Mouse (Mus musculus) cerebellum, adult 9-11 months (tissue): ENCODE measurements around the gene Gpr34.

Experiments used
- DNase-seq: peaks from one replicate; pipeline ENCODE4 v3.0.0; 2022

Gpr34 gene

GRCm38 (mm10) chrX:13631599-13632283 is at the start of gene Gpr34:
Gene Gpr34 (plus strand): TSS chrX:13632089.
- DNase-seq, result no peak

GRCm38 (mm10) chrX:13599373-13599772 is 32.5 kb upstream of the Gpr34 start:
- no peak for DNase-seq

GRCm38 (mm10) chrX:13599966-13600365 is 31.9 kb upstream of the Gpr34 start:
- DNase-seq, result no peak

- DNase-seq, result no peak
These were observed 25.1 kb upstream of the Gpr34 start for GRCm38 (mm10) chrX:13606741-13607140.

- DNase-seq, result no peak
These were observed 24.1 kb upstream of the Gpr34 start for GRCm38 (mm10) chrX:13607752-13608151.

- no peak for DNase-seq
These were observed 20.8 kb upstream of the Gpr34 start for GRCm38 (mm10) chrX:13611114-13611513.

- no peak for DNase-seq
These were observed 19.8 kb upstream of the Gpr34 start for GRCm38 (mm10) chrX:13612115-13612514.

GRCm38 (mm10) chrX:13616726-13617125 is 15.2 kb upstream of the Gpr34 start:
- no peak for DNase-seq

- no peak for DNase-seq
These were observed 14.6 kb upstream of the Gpr34 start for GRCm38 (mm10) chrX:13617294-13617693.

GRCm38 (mm10) chrX:13618476-13618875 is 13.4 kb upstream of the Gpr34 start:
- no peak for DNase-seq

- no peak for DNase-seq
These were observed 10.4 kb upstream of the Gpr34 start for GRCm38 (mm10) chrX:13621473-13621872.

GRCm38 (mm10) chrX:13622654-13623053 is 9.2 kb upstream of the Gpr34 start:
- no peak for DNase-seq

GRCm38 (mm10) chrX:13636398-13636797 is 4.5 kb downstream of the Gpr34 start:
- no peak for DNase-seq

GRCm38 (mm10) chrX:13638894-13639293 is 7.0 kb downstream of the Gpr34 start:
- DNase-seq, result no peak

GRCm38 (mm10) chrX:13651889-13652288 is 20.0 kb downstream of the Gpr34 start:
- DNase-seq, result no peak

- DNase-seq, result no peak
These were observed 20.4 kb downstream of the Gpr34 start for GRCm38 (mm10) chrX:13652291-13652690.

GRCm38 (mm10) chrX:13655005-13655421 is 23.1 kb downstream of the Gpr34 start:
- DNase-seq, result no peak

GRCm38 (mm10) chrX:13655906-13656305 is 24.0 kb downstream of the Gpr34 start:
- no peak for DNase-seq

GRCm38 (mm10) chrX:13656721-13657120 is 24.8 kb downstream of the Gpr34 start:
- DNase-seq, result peak; percentile 20

GRCm38 (mm10) chrX:13658616-13659140 is 26.8 kb downstream of the Gpr34 start:
- no peak for DNase-seq

- DNase-seq, result no peak
These were observed 27.5 kb downstream of the Gpr34 start for GRCm38 (mm10) chrX:13659201-13659890.

GRCm38 (mm10) chrX:13661063-13661462 is 29.2 kb downstream of the Gpr34 start, which contains the start of gene Gpr82:
Gene Gpr82 (plus strand): TSS chrX:13661363.
- no peak for DNase-seq

- DNase-seq, result no peak
These were observed 37.0 kb downstream of the Gpr34 start for GRCm38 (mm10) chrX:13668867-13669266.

- no peak for DNase-seq
These were observed 38.5 kb downstream of the Gpr34 start for GRCm38 (mm10) chrX:13670342-13670741.
